Mouse (Mus musculus) testis, adult 2 months (tissue): ENCODE results near the gene 9930104L06Rik.

ENCODE experiments used
- CTCF ChIP-seq: fragments of 200-500 bp; IDR thresholded peaks from 2 replicates; pipeline ENCODE4 v1.5.1; 2012; ENCODE audit warnings: low read depth, mild to moderate bottlenecking, inconsistent platforms, low read length, moderate library complexity; ENCODE audit not compliant: control insufficient read depth, insufficient read depth, insufficient replicate concordance
- POLR2A ChIP-seq: fragments of 200-500 bp; IDR thresholded peaks from 2 replicates; pipeline ENCODE4 v1.6.1; 2012; ENCODE audit warnings: low read depth, mild to moderate bottlenecking, inconsistent platforms, low read length, moderate library complexity; ENCODE audit not compliant: control insufficient read depth

GRCm38 (mm10) chr4:124949488-124949887, 12.6 kb downstream of the 9930104L06Rik start:
- TF ChIP-seq CTCF (no peak), POLR2A (no peak)
